Mouse (Mus musculus): ENCODE data around the gene Irgq.

The Irgq gene

DNA sequence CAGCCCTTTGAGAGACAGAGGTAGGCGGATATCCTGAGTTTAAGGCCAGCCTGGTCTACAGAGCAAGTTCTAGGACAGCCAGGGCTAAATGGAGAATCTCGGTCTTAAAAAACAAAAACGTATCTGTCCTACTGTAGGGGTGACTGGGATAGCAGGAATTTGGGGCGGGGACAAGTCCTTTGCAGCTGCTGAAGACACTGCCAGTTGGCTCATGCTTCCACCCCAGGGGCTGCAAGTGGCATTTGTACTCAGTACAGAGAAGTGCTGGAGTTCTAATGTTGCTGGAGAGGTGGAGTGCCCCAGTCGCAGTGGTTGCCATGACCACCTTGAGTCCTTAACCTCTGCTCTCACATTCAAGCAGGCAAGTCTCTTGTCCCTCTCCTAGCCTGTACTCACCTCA, 7.7 kb upstream of the Irgq start:
- H3K4me1 ChIP-seq (replicated peaks; ENCODE audit: low read depth, low read length): peaks cover 51% of the 10 kb centered on the region
- peaks cover 13% of the 10 kb centered on the region for H3K36me3 ChIP-seq (ENCODE audit: insufficient read depth, low read length)
- peaks cover 4% of the 10 kb centered on the region; the same call in 1 of the 2 replicates for H3K27me3 ChIP-seq (ENCODE audit: insufficient read depth, low read length)
- no peaks in the 10 kb centered on the region for H3K9me3 ChIP-seq (ENCODE audit: low read length)
- H3K4me3 ChIP-seq (replicated peaks; ENCODE audit: low read length): no peak overlapping the region
- TF ChIP-seq POU5F1 (IDR thresholded peaks at IDR 0.05; ENCODE audit: borderline replicate concordance, low read length): no peak
- TF ChIP-seq CTCF (conservative IDR thresholded peaks at IDR 0.05; ENCODE audit: low read length): no peak
- TF ChIP-seq NANOG (IDR thresholded peaks at IDR 0.05; ENCODE audit: borderline replicate concordance, low read length): no peak

DNA sequence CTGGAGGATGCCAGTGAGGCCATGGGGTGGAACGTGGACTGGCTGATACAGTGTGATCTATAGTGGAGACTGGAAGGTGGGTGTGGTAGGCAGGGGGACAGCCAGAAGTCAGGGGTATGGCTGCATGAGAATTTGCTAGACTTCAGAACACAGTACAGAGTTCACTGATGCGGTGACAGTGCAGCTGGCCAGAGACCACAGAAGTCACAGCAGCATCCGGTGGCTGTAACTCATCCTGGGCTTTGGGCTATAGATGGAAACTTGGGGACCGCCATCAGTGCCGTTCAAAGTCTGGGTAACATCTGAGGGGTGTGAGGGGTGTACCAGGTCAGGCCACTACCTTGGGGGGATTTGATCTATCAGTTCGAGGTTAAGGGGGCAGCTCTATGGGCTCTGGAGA, 6.8 kb upstream of the Irgq start:
- H3K36me3 ChIP-seq (ENCODE audit: insufficient read depth, low read length): peaks cover 13% of the 10 kb centered on the region
- H3K4me3 ChIP-seq (replicated peaks; ENCODE audit: low read length): no peak overlapping the region
- H3K27me3 ChIP-seq (ENCODE audit: insufficient read depth, low read length): peaks cover 4% of the 10 kb centered on the region; the same call in 1 of the 2 replicates
- peaks cover 42% of the 10 kb centered on the region for H3K4me1 ChIP-seq (replicated peaks; ENCODE audit: low read depth, low read length)
- no peaks in the 10 kb centered on the region for H3K9me3 ChIP-seq (ENCODE audit: low read length)
- no peak for TF ChIP-seq CTCF (conservative IDR thresholded peaks at IDR 0.05; ENCODE audit: low read length)
- TF ChIP-seq NANOG (IDR thresholded peaks at IDR 0.05; ENCODE audit: borderline replicate concordance, low read length): no peak
- no peak for TF ChIP-seq POU5F1 (IDR thresholded peaks at IDR 0.05; ENCODE audit: borderline replicate concordance, low read length)

DNA sequence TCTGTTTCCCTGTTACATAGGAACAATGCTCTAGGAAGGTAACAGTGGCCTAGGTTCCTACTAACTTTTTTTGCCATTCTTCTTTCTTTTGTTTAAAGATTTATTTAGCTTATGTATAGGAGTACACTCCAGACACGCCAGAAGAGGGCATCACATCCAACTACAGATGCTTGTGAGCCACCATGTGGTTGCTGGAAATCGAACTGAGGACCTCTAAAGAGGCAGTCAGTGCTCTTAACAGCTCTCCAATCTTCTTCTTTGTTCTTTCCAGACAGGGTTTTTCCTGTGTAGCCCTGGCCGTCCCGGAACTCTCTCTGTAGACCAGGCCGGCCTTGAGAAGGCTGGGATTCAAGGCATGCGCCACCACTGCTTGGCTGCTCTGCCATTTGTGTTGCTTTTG, 5.5 kb upstream of the Irgq start:
- Histone ChIP-seq H3K9me3 (ENCODE audit: low read length) (no peaks in the 10 kb centered on the region), H3K4me3 (replicated peaks; ENCODE audit: low read length) (no peak overlapping the region), H3K27me3 (ENCODE audit: insufficient read depth, low read length) (peaks cover 4% of the 10 kb centered on the region; the same call in 1 of the 2 replicates), H3K36me3 (ENCODE audit: insufficient read depth, low read length) (peaks cover 13% of the 10 kb centered on the region), H3K4me1 (replicated peaks; ENCODE audit: low read depth, low read length) (peaks cover 43% of the 10 kb centered on the region)
- TF ChIP-seq NANOG (IDR thresholded peaks at IDR 0.05; ENCODE audit: borderline replicate concordance, low read length) (no peak), CTCF (conservative IDR thresholded peaks at IDR 0.05; ENCODE audit: low read length) (no peak; the same call in 1 of the 2 replicates), POU5F1 (IDR thresholded peaks at IDR 0.05; ENCODE audit: borderline replicate concordance, low read length) (no peak)

DNA sequence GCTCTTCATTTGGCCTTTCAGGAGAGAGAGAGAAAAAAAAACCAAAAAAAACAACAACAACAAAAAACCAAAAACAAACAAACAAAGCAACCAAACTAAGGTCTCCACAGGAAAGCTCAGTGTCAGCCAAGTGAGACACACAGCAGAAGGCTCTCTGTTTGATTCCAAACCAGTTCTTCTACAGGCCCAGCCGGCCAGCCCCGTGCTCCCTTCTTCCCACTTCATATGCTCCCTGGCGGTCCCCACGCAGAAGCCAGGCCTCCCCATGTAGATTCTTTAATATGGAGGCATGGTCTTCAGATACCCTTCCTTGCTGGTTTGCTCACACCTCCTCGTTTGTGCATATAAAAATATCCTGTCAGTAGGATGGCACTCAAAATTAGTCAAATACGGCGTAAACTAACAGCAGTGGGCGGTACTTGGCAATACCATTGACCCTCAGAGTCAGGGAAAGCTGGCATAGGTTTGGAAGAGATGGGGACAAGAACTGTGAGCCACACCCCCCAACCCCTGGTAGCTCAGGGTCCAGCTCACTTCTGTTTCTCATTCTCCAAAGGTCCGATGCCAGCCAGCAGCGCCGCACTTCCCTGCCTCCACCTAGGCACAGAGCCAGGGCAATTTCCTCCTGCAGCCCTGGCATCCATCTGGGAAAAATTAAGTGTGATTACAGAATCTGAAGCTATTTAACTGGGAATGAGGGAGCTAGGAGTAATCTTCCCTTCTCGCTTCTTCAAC, 4.6 kb upstream of the Irgq start:
- Histone ChIP-seq H3K9me3 (ENCODE audit: low read length) (no peaks in the 10 kb centered on the region), H3K27me3 (ENCODE audit: insufficient read depth, low read length) (peaks cover 4% of the 10 kb centered on the region; the same call in 1 of the 2 replicates), H3K4me1 (replicated peaks; ENCODE audit: low read depth, low read length) (peaks cover 39% of the 10 kb centered on the region), H3K36me3 (ENCODE audit: insufficient read depth, low read length) (peaks cover 7% of the 10 kb centered on the region), H3K4me3 (replicated peaks; ENCODE audit: low read length) (no peak overlapping the region)
- no peak for TF ChIP-seq POU5F1 (IDR thresholded peaks at IDR 0.05; ENCODE audit: borderline replicate concordance, low read length)
- no peak for TF ChIP-seq NANOG (IDR thresholded peaks at IDR 0.05; ENCODE audit: borderline replicate concordance, low read length)
- no peak for TF ChIP-seq CTCF (conservative IDR thresholded peaks at IDR 0.05; ENCODE audit: low read length)

DNA sequence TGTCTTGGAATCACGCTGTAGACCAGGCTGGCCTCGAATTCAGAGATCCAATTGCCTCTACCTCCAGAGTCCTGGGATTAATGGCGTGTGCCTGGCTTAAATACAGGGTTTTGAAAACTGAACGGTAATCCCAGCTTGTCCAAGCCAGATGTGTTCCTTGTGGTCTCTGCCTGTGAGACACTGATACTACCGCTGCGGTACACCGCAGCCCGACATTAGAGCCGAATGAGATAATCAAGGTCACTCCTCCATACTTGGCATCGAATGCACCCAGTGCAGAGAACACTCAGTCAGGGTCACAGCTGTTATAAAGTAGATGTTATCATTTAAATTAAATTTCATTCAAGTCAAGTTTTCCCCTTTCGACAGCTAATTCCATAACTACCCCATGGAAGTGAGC, 1.6 kb upstream of the Irgq start:
- Histone ChIP-seq H3K9me3 (ENCODE audit: low read length) (no peaks in the 10 kb centered on the region), H3K36me3 (ENCODE audit: insufficient read depth, low read length) (peaks cover 5% of the 10 kb centered on the region), H3K27me3 (ENCODE audit: insufficient read depth, low read length) (peaks cover 11% of the 10 kb centered on the region), H3K4me1 (replicated peaks; ENCODE audit: low read depth, low read length) (peaks cover 47% of the 10 kb centered on the region), H3K4me3 (replicated peaks; ENCODE audit: low read length) (no peak overlapping the region)
- TF ChIP-seq NANOG (IDR thresholded peaks at IDR 0.05; ENCODE audit: borderline replicate concordance, low read length) (no peak), CTCF (conservative IDR thresholded peaks at IDR 0.05; ENCODE audit: low read length) (no peak), POU5F1 (IDR thresholded peaks at IDR 0.05; ENCODE audit: borderline replicate concordance, low read length) (no peak)

DNA sequence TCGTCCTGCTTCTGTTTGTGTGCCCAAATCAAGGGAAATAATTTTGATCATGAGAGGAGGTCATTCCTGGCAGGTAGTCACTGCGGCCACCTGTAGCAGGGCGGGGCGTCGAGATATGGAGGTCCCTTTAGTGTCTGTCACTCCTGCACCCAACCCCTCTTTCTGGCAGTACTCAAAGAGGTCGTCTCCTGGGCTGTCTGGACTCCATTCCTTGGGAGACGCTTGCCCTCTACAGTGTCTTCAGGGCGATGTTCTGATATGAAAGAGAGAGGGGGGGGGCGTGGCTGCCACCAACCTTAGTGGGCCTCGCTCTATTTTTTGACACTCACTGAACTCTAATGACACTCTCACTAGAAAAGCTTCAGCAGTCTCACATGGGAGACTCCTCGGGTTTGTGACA, 909 bp upstream of the Irgq start:
- peaks cover 12% of the 10 kb centered on the region for H3K27me3 ChIP-seq (ENCODE audit: insufficient read depth, low read length)
- peaks cover 5% of the 10 kb centered on the region for H3K36me3 ChIP-seq (ENCODE audit: insufficient read depth, low read length)

DNA sequence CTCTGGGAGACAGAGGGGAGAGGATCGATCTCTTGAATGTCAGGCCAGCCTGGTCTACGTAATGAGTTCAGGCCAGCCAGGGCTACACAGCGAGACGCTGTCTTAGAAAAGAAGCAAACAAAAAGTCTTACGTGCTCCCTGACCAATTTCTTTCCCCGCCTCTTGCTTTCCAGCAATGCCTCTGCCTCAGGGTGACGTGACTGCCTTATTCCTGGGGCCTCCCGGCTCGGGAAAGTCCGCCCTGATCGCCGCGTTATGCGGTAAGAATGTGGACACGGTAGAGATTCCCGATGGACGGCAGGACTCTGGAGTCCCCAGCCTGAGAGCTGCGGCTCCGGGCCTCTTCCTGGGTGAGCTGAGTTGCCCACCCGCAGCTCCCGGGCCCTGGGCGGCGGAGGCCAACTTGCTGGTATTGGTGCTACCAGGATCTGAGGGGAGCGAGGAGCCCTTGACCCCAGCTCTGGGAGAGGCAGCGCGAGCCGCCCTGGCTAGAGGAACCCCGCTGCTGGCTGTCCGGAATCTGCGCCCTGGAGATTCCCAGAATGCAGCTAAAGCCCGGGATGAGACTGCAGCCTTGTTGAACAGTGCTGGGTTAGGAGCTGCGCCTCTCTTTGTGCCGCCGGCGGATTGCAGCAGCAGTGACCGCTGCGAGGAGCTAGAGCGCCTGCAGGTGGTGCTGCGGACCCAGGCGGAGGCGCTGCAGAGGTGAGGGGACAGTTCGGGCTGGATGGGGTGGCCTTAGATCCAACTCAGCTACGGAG, 902 bp downstream of the Irgq start:
- H3K4me3 ChIP-seq (replicated peaks; ENCODE audit: low read length): peak overlapping the region; percentile 85
- H3K9me3 ChIP-seq (ENCODE audit: low read length): no peaks in the 10 kb centered on the region
- peaks cover 10% of the 10 kb centered on the region for H3K36me3 ChIP-seq (ENCODE audit: insufficient read depth, low read length)
- TF ChIP-seq CTCF (conservative IDR thresholded peaks at IDR 0.05; ENCODE audit: low read length) (peak; percentile 31), NANOG (IDR thresholded peaks at IDR 0.05; ENCODE audit: borderline replicate concordance, low read length) (no peak), POU5F1 (IDR thresholded peaks at IDR 0.05; ENCODE audit: borderline replicate concordance, low read length) (no peak)
- H3K27me3 ChIP-seq (ENCODE audit: insufficient read depth, low read length): peaks cover 22% of the 10 kb centered on the region
- peaks cover 61% of the 10 kb centered on the region for H3K4me1 ChIP-seq (replicated peaks; ENCODE audit: low read depth, low read length)

More for the DNA sequence above, 909 bp upstream of the Irgq start:
- H3K4me3 ChIP-seq (replicated peaks; ENCODE audit: low read length): peak overlapping the region; percentile 85
- TF ChIP-seq POU5F1 (IDR thresholded peaks at IDR 0.05; ENCODE audit: borderline replicate concordance, low read length): no peak
- no peak for TF ChIP-seq CTCF (conservative IDR thresholded peaks at IDR 0.05; ENCODE audit: low read length)
- TF ChIP-seq NANOG (IDR thresholded peaks at IDR 0.05; ENCODE audit: borderline replicate concordance, low read length): no peak
- peaks cover 52% of the 10 kb centered on the region for H3K4me1 ChIP-seq (replicated peaks; ENCODE audit: low read depth, low read length)
- H3K9me3 ChIP-seq (ENCODE audit: low read length): no peaks in the 10 kb centered on the region

DNA sequence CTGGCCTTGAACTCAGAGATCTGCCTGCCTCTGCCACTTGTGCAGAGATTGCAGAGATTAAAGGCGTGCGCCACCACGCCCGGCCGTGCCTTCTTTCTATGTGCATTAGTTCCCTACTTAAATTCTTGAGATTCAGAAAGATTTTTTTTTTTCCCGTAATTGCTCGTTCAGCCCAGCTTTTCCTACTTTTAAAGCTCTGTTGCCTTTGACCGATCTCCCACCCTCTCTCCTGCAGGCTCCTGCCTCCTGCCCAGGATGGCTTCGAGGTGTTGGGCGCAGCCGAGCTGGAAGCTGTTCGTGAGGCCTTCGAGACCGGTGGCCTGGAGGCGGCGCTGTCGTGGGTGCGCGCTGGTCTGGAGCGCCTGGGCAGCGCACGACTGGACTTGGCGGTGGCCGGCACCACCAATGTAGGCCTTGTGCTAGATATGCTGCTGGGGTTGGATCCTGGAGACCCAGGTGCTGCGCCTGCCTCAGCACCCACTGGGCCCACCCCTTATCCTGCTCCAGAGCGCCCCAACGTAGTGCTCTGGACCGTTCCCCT, 2.6 kb downstream of the Irgq start:
- H3K4me3 ChIP-seq (replicated peaks; ENCODE audit: low read length): peak overlapping the region; percentile 85
- peaks cover 64% of the 10 kb centered on the region for H3K4me1 ChIP-seq (replicated peaks; ENCODE audit: low read depth, low read length)
- TF ChIP-seq NANOG (IDR thresholded peaks at IDR 0.05; ENCODE audit: borderline replicate concordance, low read length): no peak
- TF ChIP-seq CTCF (conservative IDR thresholded peaks at IDR 0.05; ENCODE audit: low read length): no peak; the same call in 1 of the 2 replicates
- TF ChIP-seq POU5F1 (IDR thresholded peaks at IDR 0.05; ENCODE audit: borderline replicate concordance, low read length): no peak
- H3K9me3 ChIP-seq (ENCODE audit: low read length): no peaks in the 10 kb centered on the region
- peaks cover 22% of the 10 kb centered on the region for H3K27me3 ChIP-seq (ENCODE audit: insufficient read depth, low read length)
- peaks cover 10% of the 10 kb centered on the region for H3K36me3 ChIP-seq (ENCODE audit: insufficient read depth, low read length)
